ENCODE assay signal across 8 mouse cellular contexts in genomic region chr17:72857677-72858633, GRCm38 (mm10). TPM values are rescaled to one million over a fixed set of nuclear protein-coding genes. Genes with fewer than 3 reads are reported as not detected.
A peak's percentile ranks its signal among the peaks of the same experiment; 100 is the strongest.
DNase-seq lines count a peak whose midpoint lies in the region; ATAC-seq and TF ChIP-seq lines count a peak whose summit lies in the region.

No protein-coding gene starts in this region.

- WGBS in bone marrow, adult 2 months: 51% methylated on average over 13 of the region's 13 CpGs
- 64% methylated on average over 13 of the region's 13 CpGs for WGBS in forebrain, embryonic 10.5 days
- WGBS in hindbrain, embryonic 12.5 days: 60% methylated on average over 13 of the region's 13 CpGs

- no peaks in the 10 kb centered on the region for H3K27me3 ChIP-seq in forebrain, embryonic 10.5 days (ENCODE audit: poor library complexity, severe bottlenecking)
- H3K27me3 ChIP-seq in hindbrain, embryonic 12.5 days: no peaks in the 10 kb centered on the region

- TF ChIP-seq CTCF in bone marrow, adult 2 months (IDR thresholded peaks at IDR 0.05; ENCODE audit: control insufficient read depth, insufficient read depth, low read length): peak; percentile 25

- DNase-seq in ES-CJ7 (ENCODE audit: low read depth, low spot score): peak; percentile 65
- DNase-seq in forebrain, embryonic 10.5 days (ENCODE audit: extremely low spot score, low spot score): peak; percentile 33
- peak; percentile 84 to 85 for DNase-seq in layer of hippocampus, postnatal 10 days (ENCODE audit: low spot score in 2 of 2)
- peak; percentile 69 for DNase-seq in lung, postnatal 14 days
- DNase-seq in retina, postnatal 1 day: peak; percentile 82
- peak; percentile 38 for DNase-seq in urinary bladder, postnatal 36 days (ENCODE audit: low spot score in 2 of 2)

- no peak overlapping the region for H3K27ac ChIP-seq in bone marrow, adult 2 months (ENCODE audit: control insufficient read depth, insufficient read depth, low read depth, low read length, poor library complexity)
- H3K27ac ChIP-seq in forebrain, embryonic 10.5 days: no peak overlapping the region
- H3K27ac ChIP-seq in hindbrain, embryonic 12.5 days: no peak overlapping the region

- TF ChIP-seq POLR2A in bone marrow, adult 2 months (IDR thresholded peaks at IDR 0.05; ENCODE audit: borderline replicate concordance, control insufficient read depth, low read depth, low read length): no peak

- H3K9me3 ChIP-seq in forebrain, embryonic 10.5 days: no peaks in the 10 kb centered on the region
- H3K9me3 ChIP-seq in hindbrain, embryonic 12.5 days (replicated peaks): no peaks in the 10 kb centered on the region

- H3K4me2 ChIP-seq in hindbrain, embryonic 12.5 days (replicated peaks): no peak overlapping the region

- H3K4me1 ChIP-seq in bone marrow, adult 2 months (ENCODE audit: control insufficient read depth, insufficient read depth, low read length): no peaks in the 10 kb centered on the region
- H3K4me1 ChIP-seq in forebrain, embryonic 10.5 days: no peaks in the 10 kb centered on the region
- H3K4me1 ChIP-seq in hindbrain, embryonic 12.5 days: no peaks in the 10 kb centered on the region

- no peaks in the 10 kb centered on the region for H3K36me3 ChIP-seq in forebrain, embryonic 10.5 days (replicated peaks)
- peaks cover 4% of the 10 kb centered on the region; the same call in 1 of the 2 replicates for H3K36me3 ChIP-seq in hindbrain, embryonic 12.5 days

- no peak overlapping the region for H3K4me3 ChIP-seq in bone marrow, adult 2 months (replicated peaks; ENCODE audit: control insufficient read depth, low read depth, low read length)
- no peak overlapping the region for H3K4me3 ChIP-seq in forebrain, embryonic 10.5 days
- H3K4me3 ChIP-seq in hindbrain, embryonic 12.5 days: no peak overlapping the region

- H3K9ac ChIP-seq in hindbrain, embryonic 12.5 days: no peak overlapping the region

- peak; percentile 56; the same call in 1 of the 2 replicates for ATAC-seq in hindbrain, embryonic 12.5 days (ENCODE audit: low FRiP score)

RNA-seq across cellular contexts. Expression of gene Ypel5, which starts 21.7 kb away (rescaled TPM):
- polyA plus RNA-seq in bone marrow, adult 2 months (2011; ENCODE audit: insufficient read depth, insufficient read length, low replicate concordance, missing spikeins): 62.9 and 68.6 TPM in 2 replicates
- 20.4 and 23.2 TPM in 2 replicates for polyA plus RNA-seq in forebrain, embryonic 10.5 days (2016; fragmentation: Nextera tagmentation; extraction: Ambion mirVana)
- 80.7 and 88.9 TPM in 2 replicates for polyA plus RNA-seq in hindbrain, embryonic 12.5 days (2016; fragmentation: Nextera tagmentation; extraction: Ambion mirVana)
- total RNA-seq in layer of hippocampus, postnatal 10 days (2021): 10 to 100 TPM; 50.3 to 51.6 TPM

Comparison
In these comparisons a context has a peak if more than half of its experiments do, and no peak if none do; other contexts are left out.
1. DNase-seq: peak in every context shown above with its lines; median percentile 84 in layer of hippocampus, postnatal 10 days; 82 in retina, postnatal 1 day; 69 in lung, postnatal 14 days; 65 in ES-CJ7; 38 in urinary bladder, postnatal 36 days; 33 in forebrain, embryonic 10.5 days.